Mouse (Mus musculus) layer of hippocampus, postnatal 25 days (tissue): ENCODE measurements around the gene Hyal1. TPM values are rescaled to one million over a fixed set of nuclear protein-coding genes. Genes with fewer than 3 reads are reported as not detected.
"Not testable (repeated sequence)": the region's sequence is repeated elsewhere in the genome, so short reads cannot be mapped to it uniquely, and the experiment has no call there.

Source experiments
- DNase-seq, 2 experiments: peaks; one replicate each; pipeline ENCODE4 v3.0.0; 2022; ENCODE audit warnings: mixed read lengths in 2 of 2, low spot score in 1 of 2; ENCODE audit errors: extremely low spot score in 1 of 2
- total RNA-seq, 2 experiments: library from RNA; stranded (reverse); gene quantifications; 2 replicates each; pipeline ENCODE4 v1.2.3; 2021

The Hyal1 gene
- total RNA-seq, 2 experiments from 2014 or later, result 6.4 to 8.0 TPM

DNA sequence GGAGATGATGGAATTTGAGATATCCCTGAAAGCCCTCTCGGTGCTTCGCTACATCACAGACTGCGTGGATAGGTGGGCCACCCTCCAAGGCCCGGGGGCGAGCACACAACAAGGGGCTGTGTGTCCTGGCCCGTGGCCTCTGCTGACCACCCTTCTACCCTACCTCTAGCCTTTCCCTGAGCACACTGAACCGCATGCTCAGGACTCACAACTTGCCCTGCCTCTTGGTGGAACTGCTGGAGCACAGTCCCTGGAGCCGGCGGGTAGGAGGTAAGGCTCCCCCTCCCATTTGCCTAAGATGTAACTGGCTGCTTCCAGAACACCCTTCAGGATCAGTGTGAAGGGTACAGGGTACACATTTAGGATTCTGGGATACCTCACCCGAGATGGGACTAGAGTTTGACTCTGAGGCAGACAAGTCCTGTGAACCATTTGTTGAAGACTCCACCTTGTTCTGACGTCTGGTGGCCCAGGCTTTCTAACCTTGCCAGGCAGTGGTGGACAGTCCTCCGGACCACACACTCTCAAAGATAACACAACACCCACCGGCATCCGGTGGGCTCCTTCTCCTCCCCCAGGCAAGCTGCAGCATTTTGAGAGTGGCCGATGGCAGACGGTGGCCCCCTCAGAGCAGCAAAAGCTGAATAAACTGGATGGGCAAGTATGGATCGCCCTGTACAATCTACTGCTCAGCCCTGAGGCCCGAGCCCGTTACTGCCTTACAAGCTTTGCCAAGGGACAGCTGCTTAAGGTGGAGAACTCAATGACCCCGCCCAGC lies 27.2 kb upstream of the Hyal1 start:
- no peak for DNase-seq

DNA sequence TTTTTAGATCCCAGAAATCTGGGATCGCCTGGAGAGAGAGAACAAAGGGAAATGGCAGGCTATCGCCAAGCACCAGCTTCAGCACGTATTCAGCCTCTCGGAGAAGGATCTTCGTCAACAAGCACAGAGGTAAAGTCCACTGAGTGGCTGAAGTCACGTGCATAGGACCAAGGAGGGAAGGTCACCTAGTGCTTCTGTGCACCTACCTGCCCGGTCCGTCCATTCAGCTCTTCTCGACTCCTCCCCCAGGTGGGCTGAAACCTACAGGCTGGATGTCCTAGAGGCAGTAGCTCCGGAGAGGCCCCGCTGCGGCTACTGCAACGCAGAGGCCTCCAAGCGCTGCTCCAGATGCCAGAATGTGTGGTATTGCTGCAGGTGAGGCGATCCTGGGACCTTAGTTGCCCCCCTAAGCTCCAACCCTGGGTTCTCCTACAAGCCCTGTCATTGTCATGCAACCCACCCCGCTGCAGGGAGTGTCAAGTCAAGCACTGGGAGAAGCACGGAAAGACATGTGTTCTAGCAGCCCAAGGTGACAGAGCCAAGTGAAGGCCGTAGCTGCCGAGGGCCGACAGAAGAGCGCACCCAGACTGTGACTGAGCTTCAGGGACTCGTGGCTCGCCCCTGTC lies 26.1 kb upstream of the Hyal1 start:
- no peak for DNase-seq

DNA sequence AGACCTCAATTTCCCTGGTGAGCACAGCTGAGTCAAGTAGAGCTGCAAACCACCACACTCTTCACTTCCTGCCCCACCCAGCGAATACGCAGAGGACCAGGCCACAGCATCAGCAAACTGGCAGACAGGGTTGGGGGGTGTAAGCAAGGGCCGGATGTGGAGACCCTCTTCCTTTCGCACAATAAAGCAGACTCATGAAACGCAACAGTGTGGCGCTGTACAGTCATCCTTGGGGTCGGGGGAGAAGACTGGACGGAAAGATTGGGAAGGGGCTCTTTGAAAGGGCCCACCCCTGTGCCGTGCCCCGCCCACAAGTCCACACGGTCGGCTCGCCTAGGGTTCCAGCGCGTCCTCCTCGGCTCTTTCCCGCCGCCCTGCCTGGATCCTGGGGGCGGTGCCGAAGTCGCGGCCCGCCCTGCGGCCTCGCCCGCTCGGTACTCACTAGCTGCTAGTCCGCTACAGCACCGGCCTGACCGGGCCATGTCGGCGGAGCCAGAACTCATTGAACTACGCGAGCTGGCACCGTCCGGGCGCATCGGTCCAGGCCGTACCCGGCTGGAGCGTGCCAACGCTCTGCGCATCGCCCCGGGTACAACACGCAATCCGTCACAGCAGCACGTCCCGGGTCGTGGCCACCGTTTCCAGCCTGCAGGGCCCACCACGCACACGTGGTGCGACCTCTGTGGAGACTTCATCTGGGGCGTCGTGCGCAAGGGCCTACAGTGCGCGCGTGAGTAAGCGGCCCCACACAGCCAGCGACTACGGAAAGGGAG lies 25.4 kb upstream of the Hyal1 start, which contains the start of gene Rassf1:
Gene Rassf1 (plus strand): TSS at position 439 of the 773 bp plus-strand sequence.
- no peak for DNase-seq

DNA sequence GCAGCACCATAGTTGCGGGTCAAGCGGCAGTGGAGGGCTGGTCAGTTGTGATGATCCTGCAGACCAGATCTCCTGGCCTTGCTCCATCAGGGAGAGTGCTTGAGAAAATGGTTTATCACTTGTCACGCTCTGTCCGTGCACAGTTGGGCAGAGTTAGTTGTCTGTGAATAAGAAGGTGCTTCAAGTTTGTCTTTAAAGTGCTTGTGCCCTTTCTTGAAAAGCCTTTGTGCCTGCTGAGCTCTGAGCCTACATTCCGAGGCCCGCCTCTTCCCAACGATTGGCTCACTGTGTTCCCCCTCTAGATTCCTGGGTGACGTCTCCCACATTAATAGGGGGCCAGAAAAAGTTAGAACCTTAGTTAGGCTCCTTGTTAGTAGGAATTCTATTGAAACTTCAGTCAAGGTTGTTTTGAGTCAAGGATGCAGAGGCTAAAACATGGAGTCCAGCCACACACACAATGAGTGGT lies 24.8 kb upstream of the Hyal1 start:
- DNase-seq, result no peak

DNA sequence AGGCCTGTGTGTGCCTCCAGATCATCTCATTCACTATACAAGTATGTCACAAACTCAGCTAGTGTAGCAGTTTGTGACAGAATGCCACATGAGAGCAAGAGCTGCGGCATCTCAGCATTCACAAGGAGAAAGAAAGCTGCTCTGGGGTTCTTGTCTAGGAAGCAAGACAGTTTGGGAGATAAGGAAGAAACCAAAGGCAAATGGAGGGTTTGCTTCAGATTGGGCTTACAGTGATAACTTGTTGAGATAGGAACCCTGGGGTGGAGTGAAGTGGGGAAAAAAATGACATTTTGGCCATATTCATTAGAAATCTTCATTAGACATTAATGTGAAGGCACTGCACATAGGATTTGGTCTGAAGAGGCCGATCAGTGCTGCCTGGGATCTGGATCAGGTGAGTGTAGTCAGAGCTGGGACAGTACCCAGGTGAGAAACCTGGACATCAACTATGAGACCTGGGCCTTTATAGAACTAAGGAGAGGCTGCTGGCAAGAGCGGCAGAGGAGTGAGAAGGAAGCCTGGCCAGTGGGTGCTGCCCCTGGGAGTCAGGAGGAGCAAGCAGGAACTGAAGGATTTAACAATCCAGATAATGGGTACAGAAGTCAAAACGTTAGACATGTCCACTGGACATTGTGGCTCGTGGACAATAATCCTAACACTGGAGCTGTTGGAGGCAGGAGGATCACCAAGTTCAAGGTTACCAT lies 23.9 kb upstream of the Hyal1 start:
- no peak for DNase-seq

DNA sequence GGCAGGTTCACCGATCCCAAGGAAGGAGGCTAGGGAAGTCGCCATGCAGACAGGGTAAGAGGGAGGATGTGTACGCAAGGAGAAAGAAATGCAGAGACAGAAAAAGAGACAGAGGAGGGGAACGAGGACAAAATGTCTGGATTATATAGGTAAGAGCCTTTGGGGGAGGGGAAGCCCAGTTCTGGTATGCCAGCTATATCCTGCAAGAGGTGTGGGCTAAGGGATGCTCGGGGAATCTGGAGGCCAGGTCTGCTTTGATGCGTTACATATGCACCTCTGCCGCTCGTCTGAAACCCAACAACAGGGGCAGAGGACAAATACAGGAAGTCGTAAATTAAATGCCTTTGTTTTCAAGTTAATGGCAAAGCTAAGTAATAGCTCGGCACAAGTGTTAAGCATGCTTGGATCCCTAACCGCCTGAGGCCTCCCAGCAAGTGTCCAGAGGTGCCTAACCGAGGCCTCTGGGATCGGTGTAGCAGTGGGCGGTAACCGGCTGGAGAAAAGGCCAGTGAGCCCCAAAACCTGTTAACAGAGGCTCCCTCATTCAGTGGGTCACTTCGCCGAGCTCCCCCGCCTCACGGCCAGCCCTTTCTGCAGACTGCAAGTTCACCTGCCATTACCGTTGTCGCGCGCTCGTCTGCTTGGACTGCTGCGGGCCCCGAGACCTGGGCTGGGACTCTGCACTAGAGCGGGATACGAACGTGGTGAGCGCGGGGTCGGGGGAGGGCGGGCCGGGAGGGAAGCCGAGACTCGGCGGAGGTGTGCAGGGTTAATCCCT lies 23.0 kb upstream of the Hyal1 start:
- DNase-seq, result no peak

DNA sequence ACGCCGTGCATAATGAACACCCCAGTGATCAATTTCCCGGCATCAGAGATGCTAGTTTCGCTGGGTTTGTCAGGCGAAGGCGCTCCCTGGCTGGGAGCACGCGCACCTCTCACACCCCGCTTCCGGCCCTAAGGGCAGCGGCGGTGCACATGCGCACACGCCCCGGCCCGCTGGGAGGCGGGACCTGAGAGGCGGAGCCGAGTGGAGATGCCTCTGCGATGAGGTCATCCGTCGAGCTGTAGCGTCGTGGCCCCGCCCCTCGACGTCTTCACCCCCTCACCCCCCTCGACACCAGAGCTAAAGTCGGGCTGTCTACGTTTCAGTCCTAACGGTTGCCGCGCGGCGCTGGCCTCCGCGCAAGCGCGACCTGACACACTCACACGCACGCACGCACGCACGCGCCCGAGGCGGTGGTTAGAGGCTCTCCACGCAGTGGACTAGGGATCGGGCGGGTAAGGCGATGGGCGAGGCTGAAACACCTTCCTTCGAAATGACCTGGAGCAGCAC lies 22.4 kb upstream of the Hyal1 start:
- DNase-seq, result peak; percentile 77 to 89

DNA sequence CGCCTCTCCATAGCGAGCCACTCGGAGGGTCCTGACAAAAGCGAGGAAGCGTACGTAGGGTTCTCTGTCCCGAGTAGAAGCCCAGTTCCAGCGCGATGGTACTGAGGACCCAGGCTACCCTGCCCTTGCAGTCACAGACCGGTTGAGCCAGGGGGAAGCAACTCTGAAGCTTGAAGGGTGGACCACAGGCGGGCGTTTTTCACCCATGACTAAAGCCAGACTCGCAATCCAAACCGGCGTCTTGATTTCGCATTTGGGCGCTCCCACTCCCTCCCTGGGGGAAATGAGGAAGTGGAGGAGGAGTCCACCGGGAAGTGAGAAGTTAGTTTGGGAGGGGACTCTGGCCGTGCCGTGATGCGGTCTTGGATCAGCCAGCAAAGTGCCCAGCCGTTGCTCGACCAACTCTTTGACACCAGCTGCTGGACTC lies 21.7 kb upstream of the Hyal1 start:
- DNase-seq, result no peak

DNA sequence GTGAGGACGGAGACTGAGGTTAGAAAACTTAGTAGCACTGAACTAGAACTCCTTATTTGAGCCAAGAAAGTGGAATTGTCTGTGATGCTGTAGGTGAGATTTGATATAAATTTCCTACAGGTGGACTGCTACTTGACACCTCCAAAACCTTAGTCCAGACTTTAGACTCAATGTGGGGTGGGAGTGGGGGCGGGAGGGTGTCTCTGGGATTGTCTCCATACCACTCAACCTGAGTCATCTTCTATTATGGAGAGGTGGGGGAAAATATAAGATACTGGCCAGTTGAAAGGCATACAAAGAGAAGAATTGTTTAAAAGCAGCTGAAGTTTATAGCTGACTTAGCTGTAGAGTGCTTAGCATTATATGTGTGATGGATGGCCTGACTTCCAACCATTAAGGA lies 21.0 kb upstream of the Hyal1 start:
- no peak for DNase-seq

DNA sequence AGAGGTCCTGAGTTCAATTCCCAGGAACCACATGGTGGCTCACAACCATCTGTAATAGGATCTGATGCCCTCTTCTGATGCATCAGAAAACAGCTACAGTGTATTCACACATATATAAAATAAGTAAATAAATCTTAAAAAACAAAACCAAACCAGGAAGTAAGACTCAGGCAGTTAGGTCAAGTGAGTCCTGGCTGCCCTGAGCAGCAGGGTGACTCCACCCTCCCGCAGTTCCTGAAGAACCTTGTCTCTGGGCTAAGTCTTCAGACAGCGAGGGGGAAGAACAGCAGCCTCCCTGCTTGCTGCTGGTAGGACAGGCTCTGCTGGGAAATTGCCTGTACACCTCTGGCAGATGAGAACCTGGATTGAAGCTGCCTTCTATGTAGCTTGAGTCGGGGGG lies 20.4 kb upstream of the Hyal1 start:
- no peak for DNase-seq

DNA sequence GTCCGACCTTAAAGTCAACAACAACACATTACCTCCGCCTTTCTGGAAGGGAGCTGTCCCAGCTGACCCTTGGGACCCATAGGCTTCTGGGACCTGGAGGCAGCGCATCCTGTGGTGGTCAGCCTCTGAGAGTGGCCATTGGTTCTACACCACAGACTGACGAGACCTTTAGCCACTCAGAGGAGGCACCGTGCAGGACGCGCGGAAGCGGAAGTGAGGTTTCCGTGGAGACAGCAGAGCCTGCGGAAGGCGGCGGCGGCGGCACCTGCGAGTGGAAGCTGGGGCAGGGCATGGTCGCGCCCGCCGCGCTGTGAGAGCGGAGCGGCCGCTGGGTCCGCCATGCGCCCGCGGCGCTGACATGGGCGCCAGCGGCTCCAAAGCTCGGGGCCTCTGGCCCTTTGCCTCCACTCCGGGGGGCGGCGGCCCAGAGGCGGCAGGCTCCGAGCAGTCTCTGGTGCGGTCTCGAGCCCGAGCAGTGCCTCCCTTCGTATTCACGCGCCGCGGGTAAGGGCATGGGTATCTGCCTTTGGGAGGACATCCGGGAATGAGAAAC lies 13.6 kb upstream of the Hyal1 start, which contains the start of gene Tusc2:
Gene Tusc2 (plus strand): TSS at position 227 of the 553 bp plus-strand sequence.
- peak; percentile 79 to 83 for DNase-seq

DNA sequence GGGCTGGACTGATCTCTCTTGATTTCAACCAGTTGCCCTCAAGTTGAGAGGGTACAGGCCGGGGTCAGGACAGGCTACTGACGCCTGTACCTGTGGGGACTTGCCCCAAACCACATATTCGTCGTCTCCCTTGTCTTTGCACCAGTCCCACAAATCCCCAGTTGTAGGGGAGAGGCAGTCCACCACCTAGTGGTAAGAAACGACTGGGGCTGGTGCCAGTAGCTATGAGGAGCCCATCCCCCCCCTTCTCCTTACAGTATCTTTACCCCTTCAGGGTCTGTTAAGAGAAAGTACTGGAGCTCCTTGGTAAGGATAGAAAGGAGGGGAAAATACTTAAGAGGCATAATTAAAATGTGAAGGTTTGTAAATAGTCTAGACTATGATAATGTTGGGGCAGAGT lies 11.2 kb upstream of the Hyal1 start:
- not testable (repeated sequence) for DNase-seq

DNA sequence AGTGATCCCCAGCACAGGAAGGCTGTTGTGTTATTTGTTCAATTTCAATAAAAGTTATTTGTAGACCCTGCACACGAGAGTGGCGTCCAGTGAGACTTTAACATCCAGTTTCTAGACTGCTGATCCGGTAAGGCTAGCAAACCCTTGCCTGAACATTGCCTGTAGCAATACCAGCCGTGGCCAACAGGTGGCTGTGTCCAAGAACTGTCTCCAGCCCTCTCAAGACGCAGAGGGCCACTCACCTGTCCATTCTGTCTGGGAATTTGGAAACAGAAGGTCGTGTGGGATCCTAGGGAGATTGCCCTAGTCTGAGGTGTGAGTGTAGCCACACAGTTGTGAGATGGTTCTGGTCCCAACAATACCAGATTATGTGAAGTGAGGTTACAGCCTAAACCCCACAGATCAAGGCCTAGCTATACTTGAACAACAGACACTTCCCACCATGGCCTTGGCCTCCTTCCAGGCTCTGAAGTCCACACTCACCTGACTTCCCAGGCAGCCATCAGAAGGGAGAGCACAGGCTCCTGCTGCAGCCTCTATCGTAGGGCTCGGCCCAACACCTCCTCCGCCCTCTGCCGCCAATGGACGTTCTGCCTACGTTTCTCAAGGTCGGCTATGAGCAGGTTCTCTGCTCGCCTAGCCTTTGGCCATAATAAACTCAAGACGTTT lies 10.6 kb upstream of the Hyal1 start:
- DNase-seq, result peak; percentile 61 to 85

DNA sequence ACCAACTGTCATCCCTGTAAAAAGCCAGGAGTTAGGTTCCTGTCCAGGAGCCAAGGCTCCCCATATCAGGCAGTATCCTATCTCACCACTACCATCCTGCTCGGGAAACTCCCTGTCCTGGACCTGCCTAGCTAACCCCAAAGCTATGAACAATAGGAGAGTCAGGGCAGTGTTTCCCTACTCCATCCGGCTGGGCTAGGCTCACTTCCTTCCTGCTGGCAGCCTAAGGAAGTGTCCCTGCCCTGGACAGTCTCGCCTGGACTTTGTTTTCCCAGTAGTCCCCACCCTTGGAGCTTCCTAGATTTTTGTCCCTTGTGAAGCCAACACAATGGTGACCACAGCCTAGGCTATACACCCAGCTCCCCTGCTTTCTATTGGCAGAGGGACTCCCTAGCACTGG lies 9.9 kb upstream of the Hyal1 start:
- DNase-seq, result no peak

DNA sequence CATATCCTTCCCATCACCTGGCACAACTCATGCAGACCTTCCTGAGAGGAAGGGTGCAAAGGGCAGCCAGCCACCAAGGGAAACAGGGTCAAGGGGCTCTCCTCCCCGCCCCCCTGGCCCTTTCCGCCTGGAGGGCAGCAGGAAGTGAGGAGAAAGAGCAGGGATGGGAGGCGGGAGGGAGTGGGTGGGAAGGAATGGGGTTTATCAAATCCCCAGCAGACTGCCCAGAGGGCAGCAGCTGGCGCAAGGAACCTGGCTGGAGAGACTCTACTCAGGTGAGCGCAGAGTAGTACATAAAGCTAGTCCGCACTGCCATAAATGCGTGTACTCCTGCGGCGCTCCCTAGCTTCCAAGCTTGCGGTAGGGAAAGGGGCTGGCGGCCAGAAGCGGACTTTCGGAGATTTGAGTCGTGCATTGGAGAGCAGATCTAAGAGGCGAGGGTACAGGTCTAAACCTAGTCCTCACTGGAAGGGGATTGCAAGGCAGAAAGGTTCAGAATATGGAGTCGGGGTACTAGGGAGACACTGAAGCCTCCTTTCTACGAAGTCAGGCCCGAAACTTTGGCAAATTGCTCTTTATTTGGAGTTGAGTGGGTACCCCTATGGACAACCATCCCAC lies 8.9 kb upstream of the Hyal1 start, which contains the start of gene Hyal2:
Gene Hyal2 (plus strand): TSS at position 244 of the 618 bp plus-strand sequence.
- DNase-seq, result no peak

DNA sequence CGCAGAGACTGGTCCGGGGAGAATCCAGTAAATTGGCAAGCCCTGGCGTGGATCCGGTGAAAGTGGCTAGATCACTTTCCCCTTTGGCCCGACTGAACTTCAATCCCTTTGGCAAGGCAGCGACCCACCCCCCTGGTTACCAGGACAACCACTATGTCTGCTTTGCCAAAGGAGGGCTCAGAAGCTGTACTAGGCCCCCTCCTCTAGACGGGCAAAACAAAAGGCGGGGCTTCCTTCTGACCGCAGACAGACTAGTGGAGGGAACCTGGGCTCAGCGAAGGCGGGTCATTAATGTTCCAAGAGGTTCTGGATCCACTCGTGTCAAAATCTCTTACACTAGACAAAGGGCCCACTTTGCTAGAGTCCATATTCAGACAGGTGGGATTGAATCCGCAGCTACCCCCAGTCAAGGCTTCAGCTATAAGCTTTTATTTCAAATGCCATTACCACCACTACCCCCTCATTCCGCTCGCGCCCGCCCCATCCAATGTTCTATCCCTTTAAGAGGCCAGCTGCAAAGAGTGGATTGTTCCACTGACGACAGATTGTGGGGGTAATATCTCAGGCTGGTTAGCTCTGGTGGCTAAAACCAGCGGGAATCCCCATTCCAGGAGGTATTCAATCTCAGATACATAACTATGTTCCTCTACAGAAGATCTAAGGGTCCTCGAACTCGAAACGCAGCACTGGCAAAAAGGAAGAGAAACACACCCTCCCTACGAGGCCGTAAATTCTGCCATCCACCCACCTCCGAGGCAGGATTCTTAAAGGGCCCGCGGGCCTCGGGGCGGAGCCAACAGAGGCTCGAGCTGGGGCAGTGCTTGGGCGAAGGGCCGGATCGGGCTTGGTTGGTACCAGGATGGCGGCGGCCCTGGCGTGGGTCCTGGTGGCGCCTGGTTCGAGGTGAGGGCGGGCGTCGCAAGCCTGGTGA lies 8.1 kb upstream of the Hyal1 start:
- peak; percentile 59 to 69 for DNase-seq

DNA sequence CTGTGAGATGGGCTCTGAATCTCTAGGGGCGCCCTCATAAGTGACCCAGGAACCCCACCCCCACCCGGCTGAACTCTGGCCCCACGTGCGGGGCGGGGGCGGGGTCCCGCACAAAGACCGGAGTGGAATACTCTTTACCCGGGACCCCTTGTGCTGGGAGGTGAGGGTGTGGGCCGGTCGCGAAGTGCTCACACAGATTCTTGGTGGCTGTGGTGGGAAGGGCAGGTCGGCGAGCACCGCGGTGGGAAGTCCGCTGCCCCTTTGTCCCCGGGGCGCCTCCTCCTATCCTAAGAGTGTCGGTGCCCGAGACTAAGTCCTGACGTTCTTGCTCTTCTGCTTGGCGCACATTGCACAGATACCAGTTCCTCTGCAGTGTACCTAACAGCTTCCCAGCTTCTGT lies 7.5 kb upstream of the Hyal1 start:
- no peak for DNase-seq
